Mouse (Mus musculus) frontal cortex, adult 2 months (tissue): ENCODE results near the gene Exd1. TPM values are rescaled to one million over a fixed set of nuclear protein-coding genes. Genes with fewer than 3 reads are reported as not detected.

ENCODE experiments used
- DNase-seq, 2 experiments: peaks; one replicate each; pipeline ENCODE4 v3.0.0; 2022; ENCODE audit warnings: low spot score in 1 of 2; ENCODE audit errors: extremely low spot score in 1 of 2
- polyA plus RNA-seq: library from polyadenylated mRNA; depleted of rRNA; stranded (reverse); fragments of >200 nt; gene quantifications from 2 replicates; pipeline ENCODE4 v1.2.3, GENCODE M21; 2012; rRNA removed

Gene Exd1
- polyA plus RNA-seq, 1 experiment = 1.2 TPM

GRCm38 (mm10) chr2:119476166-119476565, 71.3 kb downstream of the Exd1 start:
- no peak for DNase-seq

Other genes starting within 250 kb of the Exd1 start
- gene Dll4, start 221.8 kb downstream of the Exd1 start, polyA plus RNA-seq = 3.3 and 4.2 TPM in 2 replicates
- gene Chac1, start 196.4 kb downstream of the Exd1 start, polyA plus RNA-seq = 7.1 and 7.6 TPM in 2 replicates
- 14.4 and 15.4 TPM in 2 replicates for gene Ino80, start 69.9 kb downstream of the Exd1 start, polyA plus RNA-seq
- 113 and 117 TPM in 2 replicates for gene Chp1, start 70 bp upstream of the Exd1 start, polyA plus RNA-seq
- 0.76 and 0.86 TPM in 2 replicates for gene Nusap1, start 70.7 kb upstream of the Exd1 start, polyA plus RNA-seq
- gene Oip5, start 70.8 kb upstream of the Exd1 start, polyA plus RNA-seq = 1.4 and 1.7 TPM in 2 replicates
- 20.8 and 21.7 TPM in 2 replicates for gene Ndufaf1, start 115.2 kb upstream of the Exd1 start, polyA plus RNA-seq
- 41.0 and 41.8 TPM in 2 replicates for gene Rtf1, start 127.4 kb upstream of the Exd1 start, polyA plus RNA-seq
- gene Itpka, start 194.7 kb upstream of the Exd1 start, polyA plus RNA-seq = 158 and 164 TPM in 2 replicates
- 43.3 and 46.4 TPM in 2 replicates for gene Ltk, start 212.8 kb upstream of the Exd1 start, polyA plus RNA-seq
- gene Rpap1, start 239.9 kb upstream of the Exd1 start, polyA plus RNA-seq = 13.7 and 14.6 TPM in 2 replicates